Mouse (Mus musculus) C2C12 (cell line): ENCODE data around the gene Mpig6b. TPM values are rescaled to one million over a fixed set of nuclear protein-coding genes. Genes with fewer than 3 reads are reported as not detected.

Source experiments
- H3K27me3 ChIP-seq: one replicate; pipeline ENCODE4 v1.6.1; 2011; ENCODE audit not compliant: control insufficient read depth, insufficient read depth, insufficient read length
- H3K36me3 ChIP-seq: one replicate; pipeline ENCODE4 v1.6.1; 2011; ENCODE audit not compliant: control insufficient read depth, insufficient read depth
- H3K4me3 ChIP-seq: one replicate; pipeline ENCODE4 v1.5.1; 2011; ENCODE audit warnings: mild to moderate bottlenecking, control low read depth; ENCODE audit not compliant: poor library complexity, insufficient read depth, severe bottlenecking
- H3K79me2 ChIP-seq: one replicate; pipeline ENCODE4 v1.6.1; 2011; ENCODE audit not compliant: control insufficient read depth, insufficient read depth
- H3K79me3 ChIP-seq: one replicate; pipeline ENCODE4 v1.6.1; 2011; ENCODE audit warnings: low read depth, control low read depth
- H3ac ChIP-seq: one replicate; pipeline ENCODE3; 2011; ENCODE audit warnings: low read depth; ENCODE audit not compliant: control insufficient read depth, insufficient read length
- CEBPB ChIP-seq: IDR thresholded peaks from one replicate; pipeline ENCODE4 v1.6.1; 2011; ENCODE audit warnings: low read depth, mild to moderate bottlenecking, control low read depth, moderate library complexity
- CTCF ChIP-seq: IDR thresholded peaks from one replicate; pipeline ENCODE4 v1.5.1; 2011; ENCODE audit not compliant: control insufficient read depth, insufficient read depth, insufficient read length
- FOSL1 ChIP-seq: IDR thresholded peaks from one replicate; pipeline ENCODE4 v1.8.0; 2011; ENCODE audit warnings: mild to moderate bottlenecking, low read length; ENCODE audit not compliant: poor library complexity, insufficient read depth, severe bottlenecking
- MAX ChIP-seq: IDR thresholded peaks from one replicate; pipeline ENCODE4 v1.6.1; 2011; ENCODE audit warnings: mild to moderate bottlenecking, control low read depth
- MYOD1 ChIP-seq: IDR thresholded peaks from one replicate; pipeline ENCODE4 v1.6.1; 2011; ENCODE audit warnings: low read depth; ENCODE audit not compliant: control insufficient read depth, insufficient read length
- MYOG ChIP-seq: IDR thresholded peaks from one replicate; pipeline ENCODE4 v1.6.1; 2011; ENCODE audit not compliant: control insufficient read depth, insufficient read length; ENCODE audit errors: extremely low read depth
- USF1 ChIP-seq: IDR thresholded peaks from one replicate; pipeline ENCODE4 v1.6.1; 2011; ENCODE audit warnings: low read depth, mild to moderate bottlenecking, control low read depth, moderate library complexity
- polyA plus RNA-seq: library from polyadenylated mRNA; unstranded; fragments of >200 nt; fragmentation: generic; extraction: Trizol; gene quantifications from one replicate; pipeline ENCODE4 v1.2.1, GENCODE M21; 2012; ENCODE audit warnings: missing spikeins

Gene Mpig6b
- polyA plus RNA-seq, 1 experiment = 0.04 TPM

- H3ac ChIP-seq = peak within 1 kb of the TSS; percentile 11
- no peak for TF ChIP-seq CEBPB
- no peak for TF ChIP-seq USF1
- no peak for TF ChIP-seq MAX
- no peak for TF ChIP-seq MYOD1
- no peak for TF ChIP-seq FOSL1
- no peak for TF ChIP-seq MYOG
- no peak for TF ChIP-seq CTCF
- no peaks in the 10 kb centered on the region for H3K27me3 ChIP-seq
- no peak within 1 kb of the TSS for H3K4me3 ChIP-seq
- H3K36me3 ChIP-seq = peaks cover 43% of the 10 kb centered on the region
- no peaks in the 10 kb centered on the region for H3K79me2 ChIP-seq
- H3K79me3 ChIP-seq = no peaks in the 10 kb centered on the region
Observed at GRCm38 (mm10) chr17:35016376-35016775, 49.6 kb downstream of the Mpig6b start, which contains the start of gene Vwa7. TSS of gene Vwa7 (plus strand) at chr17:35016579.

GRCm38 (mm10) chr17:35015296-35015695 is 50.7 kb downstream of the Mpig6b start:
- Histone ChIP-seq H3K36me3 (peaks cover 54% of the 10 kb centered on the region), H3K79me2 (no peaks in the 10 kb centered on the region)
- TF ChIP-seq CEBPB (no peak), MAX (no peak), MYOG (no peak), CTCF (no peak), MYOD1 (no peak), USF1 (no peak), FOSL1 (no peak)

DNA sequence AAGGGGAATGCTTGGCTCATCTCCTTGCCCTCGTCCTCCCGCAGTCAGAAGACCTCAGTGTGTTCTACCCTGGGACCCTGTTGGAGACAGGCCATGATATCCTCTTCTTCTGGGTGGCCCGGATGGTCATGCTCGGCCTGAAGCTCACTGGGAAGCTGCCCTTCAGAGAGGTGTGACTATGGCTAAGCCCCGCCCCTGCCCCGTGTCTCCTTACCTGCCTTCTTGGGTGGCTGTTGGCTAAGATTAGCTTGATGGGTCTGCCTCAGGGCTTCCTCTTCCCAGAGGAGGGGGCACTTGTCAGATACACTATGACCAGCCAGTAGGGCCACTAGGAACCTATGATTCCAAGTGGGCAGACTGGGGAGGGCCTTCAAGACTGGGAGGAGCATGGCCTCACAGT is 52.8 kb downstream of the Mpig6b start:
- no peak overlapping the region for H3ac ChIP-seq
- H3K4me3 ChIP-seq = no peak overlapping the region
- TF ChIP-seq MAX (no peak), CTCF (no peak), USF1 (no peak), CEBPB (no peak), MYOG (no peak), MYOD1 (no peak), FOSL1 (no peak)
- H3K79me3 ChIP-seq = peaks cover 2% of the 10 kb centered on the region
- H3K79me2 ChIP-seq = peaks cover 18% of the 10 kb centered on the region
- peaks cover 75% of the 10 kb centered on the region for H3K36me3 ChIP-seq
- no peaks in the 10 kb centered on the region for H3K27me3 ChIP-seq

More at GRCm38 (mm10) chr17:35015296-35015695, 50.7 kb downstream of the Mpig6b start:
- H3K79me3 ChIP-seq = no peaks in the 10 kb centered on the region
- H3K27me3 ChIP-seq = no peaks in the 10 kb centered on the region
- H3ac ChIP-seq = peak overlapping the region; percentile 11
- H3K4me3 ChIP-seq = no peak overlapping the region

Other genes with a start within 250 kb of the Mpig6b start
- gene Stk19, start 229.2 kb downstream of the Mpig6b start, polyA plus RNA-seq = 35.9 TPM
- gene Dxo, start 229.2 kb downstream of the Mpig6b start, polyA plus RNA-seq = 27.2 TPM
- gene Skiv2l, start 216.0 kb downstream of the Mpig6b start, polyA plus RNA-seq = 28.1 TPM
- 75.1 TPM for gene Nelfe, start 215.8 kb downstream of the Mpig6b start, polyA plus RNA-seq
- gene Cfb, start 203.7 kb downstream of the Mpig6b start, polyA plus RNA-seq = 0.28 TPM
- 15.2 TPM for gene Zbtb12, start 186.7 kb downstream of the Mpig6b start, polyA plus RNA-seq
- gene Gm20547, start 184.1 kb downstream of the Mpig6b start, polyA plus RNA-seq = not detected
- gene C2, start 167.9 kb downstream of the Mpig6b start, polyA plus RNA-seq = 0.32 TPM
- 106 TPM for gene Ehmt2, start 167.7 kb downstream of the Mpig6b start, polyA plus RNA-seq
- gene Slc44a4, start 151.7 kb downstream of the Mpig6b start, polyA plus RNA-seq = 0.06 TPM
- gene Neu1, start 134.9 kb downstream of the Mpig6b start, polyA plus RNA-seq = 11.7 TPM
- gene Hspa1b, start 106.9 kb downstream of the Mpig6b start, polyA plus RNA-seq = 22.6 TPM
- not detected for gene Gm20481, start 96.3 kb downstream of the Mpig6b start, polyA plus RNA-seq
- 1.8 TPM for gene Hspa1a, start 94.0 kb downstream of the Mpig6b start, polyA plus RNA-seq
- gene Hspa1l, start 93.5 kb downstream of the Mpig6b start, polyA plus RNA-seq = 0.99 TPM
- gene Lsm2, start 84.3 kb downstream of the Mpig6b start, polyA plus RNA-seq = 133 TPM
- gene Vars, start 65.2 kb downstream of the Mpig6b start, polyA plus RNA-seq = 214 TPM
- 0.07 TPM for gene Vwa7, start 49.6 kb downstream of the Mpig6b start, polyA plus RNA-seq
- gene Sapcd1, start 38.2 kb downstream of the Mpig6b start, polyA plus RNA-seq = 0.23 TPM
- 0.76 TPM for gene Msh5, start 19.4 kb downstream of the Mpig6b start, polyA plus RNA-seq
- 509 TPM for gene Clic1, start 16.2 kb downstream of the Mpig6b start, polyA plus RNA-seq
- gene Ddah2, start 7.1 kb downstream of the Mpig6b start, polyA plus RNA-seq = 129 TPM
- gene Ly6g6c, start 796 bp downstream of the Mpig6b start, polyA plus RNA-seq = 0.12 TPM
- gene Ly6g6e, start 10.7 kb upstream of the Mpig6b start, polyA plus RNA-seq = not detected
- gene Ly6g6d, start 11.9 kb upstream of the Mpig6b start, polyA plus RNA-seq = not detected
- gene Ly6g6f, start 19.4 kb upstream of the Mpig6b start, polyA plus RNA-seq = not detected
- gene Abhd16a, start 23.1 kb upstream of the Mpig6b start, polyA plus RNA-seq = 54.0 TPM
- gene Ly6g5c, start 42.1 kb upstream of the Mpig6b start, polyA plus RNA-seq = not detected
- 0.28 TPM for gene Ly6g5b, start 49.2 kb upstream of the Mpig6b start, polyA plus RNA-seq
- gene Gpank1, start 55.3 kb upstream of the Mpig6b start, polyA plus RNA-seq = 25.8 TPM
- gene Csnk2b, start 55.9 kb upstream of the Mpig6b start, polyA plus RNA-seq = 300 TPM
- 13.0 TPM for gene D17H6S53E, start 60.2 kb upstream of the Mpig6b start, polyA plus RNA-seq
- gene Apom, start 65.9 kb upstream of the Mpig6b start, polyA plus RNA-seq = 0.20 TPM
- 202 TPM for gene Bag6, start 69.0 kb upstream of the Mpig6b start, polyA plus RNA-seq
- 183 TPM for gene Prrc2a, start 98.7 kb upstream of the Mpig6b start, polyA plus RNA-seq
- not detected for gene Aif1, start 109.9 kb upstream of the Mpig6b start, polyA plus RNA-seq
- gene Lst1, start 122.3 kb upstream of the Mpig6b start, polyA plus RNA-seq = 0.92 TPM
- gene Ltb, start 128.3 kb upstream of the Mpig6b start, polyA plus RNA-seq = not detected
- not detected for gene Tnf, start 135.8 kb upstream of the Mpig6b start, polyA plus RNA-seq
- gene Lta, start 139.2 kb upstream of the Mpig6b start, polyA plus RNA-seq = 0.07 TPM
- gene Gm16181, start 154.7 kb upstream of the Mpig6b start, polyA plus RNA-seq = not detected
- gene Atp6v1g2, start 167.5 kb upstream of the Mpig6b start, polyA plus RNA-seq = 1.4 TPM
- gene Nfkbil1, start 169.6 kb upstream of the Mpig6b start, polyA plus RNA-seq = 20.1 TPM
- 330 TPM for gene Ddx39b, start 175.6 kb upstream of the Mpig6b start, polyA plus RNA-seq
- 23.5 TPM for gene H2-D1, start 196.5 kb upstream of the Mpig6b start, polyA plus RNA-seq